8 mouse cellular contexts compared by ENCODE assay signal in genomic region chr5:146844945-146845365, GRCm38 (mm10). TPM values are rescaled to one million over a fixed set of nuclear protein-coding genes. Genes with fewer than 3 reads are reported as not detected.
DNase-seq lines count a peak whose midpoint lies in the region; ATAC-seq and TF ChIP-seq lines count a peak whose summit lies in the region.

Gene Rasl11a (plus strand): TSS chr5:146845071.

- H3K79me2 ChIP-seq in myocyte (ENCODE audit: control insufficient read depth, insufficient read depth), result no peaks in the 10 kb centered on the region

- peak; percentile 82 for TF ChIP-seq POLR2A in myocyte (IDR thresholded peaks at IDR 0.05; ENCODE audit: insufficient read length, low read depth)

- H3K4me1 ChIP-seq in E14TG2a.4 (replicated peaks; ENCODE audit: low read depth, low read length), result peaks cover 30% of the 10 kb centered on the region
- 0 out of 2 replicates have a peak, but pooled peaks cover 2% of the 10 kb centered on the region for H3K4me1 ChIP-seq in forebrain, embryonic 11.5 days (replicated peaks; ENCODE audit: control insufficient read depth, insufficient read depth, low read length)
- peaks cover 0 to 4% of the 10 kb centered on the region in 2 experiments; a peak in 1 of 4 replicates for H3K4me1 ChIP-seq in heart, embryonic 14.5 days (ENCODE audit: control insufficient read depth in 2 of 2, insufficient read depth in 2 of 2, low read length in 2 of 2)
- peaks cover 6% of the 10 kb centered on the region; the same call in 1 of the 2 replicates for H3K4me1 ChIP-seq in kidney, postnatal 0 days (replicated peaks; ENCODE audit: insufficient read depth, low read length)
- H3K4me1 ChIP-seq in liver, embryonic 11.5 days (replicated peaks; ENCODE audit: control insufficient read depth, insufficient read depth, low read length), result peaks cover 3% of the 10 kb centered on the region; the same call in 1 of the 2 replicates
- peaks cover 10% of the 10 kb centered on the region for H3K4me1 ChIP-seq in stomach, embryonic 16.5 days (ENCODE audit: control insufficient read depth, insufficient read depth, low read length)

- H3K9ac ChIP-seq in forebrain, embryonic 11.5 days (ENCODE audit: low read length), result peak within 1 kb of the TSS; percentile 92
- peak within 1 kb of the TSS; percentile 74 for H3K9ac ChIP-seq in heart, embryonic 14.5 days (ENCODE audit: low read length)
- peak within 1 kb of the TSS; percentile 68 for H3K9ac ChIP-seq in kidney, postnatal 0 days (ENCODE audit: low read depth, low read length)
- H3K9ac ChIP-seq in liver, embryonic 11.5 days (ENCODE audit: low read depth, low read length), result peak within 1 kb of the TSS; percentile 56
- H3K9ac ChIP-seq in stomach, embryonic 16.5 days (ENCODE audit: low read length), result peak within 1 kb of the TSS; percentile 71

- DNase-seq in forebrain, embryonic 11.5 days (ENCODE audit: low spot score), result peak; percentile 93
- DNase-seq in kidney, postnatal 0 days (ENCODE audit: low spot score), result peak; percentile 95
- peak; percentile 78 for DNase-seq in liver, embryonic 11.5 days (ENCODE audit: low spot score)

- peak; percentile 61; the same call in 1 of the 2 replicates for ATAC-seq in cerebellum, adult (ENCODE audit: insufficient number of reproducible peaks, low FRiP score, low TSS enrichment)
- ATAC-seq in forebrain, embryonic 11.5 days (replicated peaks; ENCODE audit: low FRiP score), result peak; percentile 90
- peak; percentile 88 for ATAC-seq in heart, embryonic 14.5 days (ENCODE audit: insufficient number of reproducible peaks, insufficient read depth, low FRiP score, low read depth)
- ATAC-seq in kidney, postnatal 0 days (replicated peaks; ENCODE audit: low FRiP score, low read depth), result peak; percentile 86
- peak; percentile 83 for ATAC-seq in liver, embryonic 11.5 days (replicated peaks; ENCODE audit: low FRiP score)
- peak; percentile 91 for ATAC-seq in stomach, embryonic 16.5 days (ENCODE audit: insufficient read depth, low FRiP score)

- H3K27me3 ChIP-seq in E14TG2a.4 (ENCODE audit: insufficient read depth, low read length) (peaks cover 25% of the 10 kb centered on the region), myocyte (ENCODE audit: control insufficient read depth, insufficient read depth, insufficient read length) (no peaks in the 10 kb centered on the region)
- no peaks in the 10 kb centered on the region for H3K27me3 ChIP-seq in forebrain, embryonic 11.5 days (ENCODE audit: control insufficient read depth, insufficient read depth, low read length)
- no peaks in the 10 kb centered on the region for H3K27me3 ChIP-seq in heart, embryonic 14.5 days (ENCODE audit: control insufficient read depth, insufficient read depth, low read length)
- no peaks in the 10 kb centered on the region for H3K27me3 ChIP-seq in kidney, postnatal 0 days (ENCODE audit: insufficient read depth, low read length)
- H3K27me3 ChIP-seq in liver, embryonic 11.5 days (replicated peaks; ENCODE audit: control insufficient read depth, insufficient read depth, low read length), result peaks cover 14% of the 10 kb centered on the region
- H3K27me3 ChIP-seq in stomach, embryonic 16.5 days (ENCODE audit: control insufficient read depth, insufficient read depth, low read length), result no peaks in the 10 kb centered on the region

- H3K9me3 ChIP-seq in E14TG2a.4 (ENCODE audit: low read length), result no peaks in the 10 kb centered on the region
- H3K9me3 ChIP-seq in forebrain, embryonic 11.5 days (ENCODE audit: control insufficient read depth, low read length), result no peaks in the 10 kb centered on the region
- no peaks in the 10 kb centered on the region for H3K9me3 ChIP-seq in heart, embryonic 14.5 days (ENCODE audit: control insufficient read depth, low read length)
- H3K9me3 ChIP-seq in kidney, postnatal 0 days (replicated peaks; ENCODE audit: low read length), result no peaks in the 10 kb centered on the region
- H3K9me3 ChIP-seq in liver, embryonic 11.5 days (ENCODE audit: control insufficient read depth, low read length), result no peaks in the 10 kb centered on the region
- no peaks in the 10 kb centered on the region for H3K9me3 ChIP-seq in stomach, embryonic 16.5 days (replicated peaks; ENCODE audit: control insufficient read depth, low read length)

- under 1% methylated on average over 40 of the region's 40 CpGs for WGBS in forebrain, embryonic 11.5 days
- under 1% methylated on average over 40 of the region's 40 CpGs for WGBS in heart, embryonic 14.5 days
- WGBS in kidney, postnatal 0 days, result under 1% methylated on average over 40 of the region's 40 CpGs
- WGBS in liver, embryonic 11.5 days, result under 1% methylated on average over 40 of the region's 40 CpGs
- under 1% methylated on average over 40 of the region's 40 CpGs for WGBS in stomach, embryonic 16.5 days

- H3K4me2 ChIP-seq in forebrain, embryonic 11.5 days (ENCODE audit: low read depth, low read length, severe bottlenecking), result peak within 1 kb of the TSS; percentile 58
- peak within 1 kb of the TSS; percentile 96 for H3K4me2 ChIP-seq in heart, embryonic 14.5 days (ENCODE audit: low read length)
- peak within 1 kb of the TSS; percentile 84 for H3K4me2 ChIP-seq in kidney, postnatal 0 days (ENCODE audit: low read length)
- H3K4me2 ChIP-seq in liver, embryonic 11.5 days, result peak within 1 kb of the TSS; percentile 98
- peak within 1 kb of the TSS; percentile 93 for H3K4me2 ChIP-seq in myocyte (ENCODE audit: low read depth)
- peak within 1 kb of the TSS; percentile 97 for H3K4me2 ChIP-seq in stomach, embryonic 16.5 days (ENCODE audit: low read depth, low read length)

- peak within 1 kb of the TSS; percentile 94 for H3K4me3 ChIP-seq in E14TG2a.4 (replicated peaks; ENCODE audit: low read length)
- H3K4me3 ChIP-seq in forebrain, embryonic 11.5 days (ENCODE audit: low read depth, low read length), result peak within 1 kb of the TSS; percentile 67
- H3K4me3 ChIP-seq in heart, embryonic 14.5 days (ENCODE audit: control insufficient read depth in 1 of 2, insufficient read depth in 1 of 2, low read depth in 1 of 2, low read length in 2 of 2), result peak within 1 kb of the TSS; percentile 53 to 62
- H3K4me3 ChIP-seq in kidney, postnatal 0 days (replicated peaks; ENCODE audit: low read depth, low read length), result peak within 1 kb of the TSS; percentile 69
- H3K4me3 ChIP-seq in liver, embryonic 11.5 days (ENCODE audit: low read depth, low read length), result peak within 1 kb of the TSS; percentile 65
- peak within 1 kb of the TSS; percentile 27 for H3K4me3 ChIP-seq in myocyte
- H3K4me3 ChIP-seq in stomach, embryonic 16.5 days (replicated peaks; ENCODE audit: low read length), result peak within 1 kb of the TSS; percentile 62

- H3K36me3 ChIP-seq in E14TG2a.4 (ENCODE audit: insufficient read depth, low read length) (peaks cover 10% of the 10 kb centered on the region), myocyte (ENCODE audit: control insufficient read depth, insufficient read depth) (no peaks in the 10 kb centered on the region)
- H3K36me3 ChIP-seq in forebrain, embryonic 11.5 days (ENCODE audit: control insufficient read depth, insufficient read depth, low read length), result no peaks in the 10 kb centered on the region; the same call in 1 of the 2 replicates
- 0 out of 2 replicates have a peak, but pooled peaks cover 3% of the 10 kb centered on the region for H3K36me3 ChIP-seq in heart, embryonic 14.5 days (ENCODE audit: control insufficient read depth, insufficient read depth, low read length)
- H3K36me3 ChIP-seq in kidney, postnatal 0 days (ENCODE audit: insufficient read depth, low read length), result 0 out of 2 replicates have a peak, but pooled peaks cover 2% of the 10 kb centered on the region
- H3K36me3 ChIP-seq in liver, embryonic 11.5 days (ENCODE audit: control insufficient read depth, insufficient read depth, low read length), result no peaks in the 10 kb centered on the region; the same call in 1 of the 2 replicates
- no peaks in the 10 kb centered on the region for H3K36me3 ChIP-seq in stomach, embryonic 16.5 days (ENCODE audit: control insufficient read depth, insufficient read depth, low read length)

- H3ac ChIP-seq in myocyte (ENCODE audit: control insufficient read depth, insufficient read length), result peak within 1 kb of the TSS; percentile 48

- H3K27ac ChIP-seq in forebrain, embryonic 11.5 days (ENCODE audit: low read depth, low read length), result peak within 1 kb of the TSS; percentile 68
- H3K27ac ChIP-seq in heart, embryonic 14.5 days (replicated peaks in 1 of 2; ENCODE audit: control insufficient read depth in 1 of 2, insufficient read depth in 1 of 2, low read depth in 2 of 2, low read length in 2 of 2), result peak within 1 kb of the TSS in 1 of 2 experiments; percentile 46; a peak in 1 of 4 replicates
- peak within 1 kb of the TSS; percentile 87 for H3K27ac ChIP-seq in kidney, postnatal 0 days
- no peak within 1 kb of the TSS for H3K27ac ChIP-seq in liver, embryonic 11.5 days (ENCODE audit: low read depth, low read length)
- peak within 1 kb of the TSS; percentile 62 for H3K27ac ChIP-seq in stomach, embryonic 16.5 days (ENCODE audit: low read length)

- no peak for TF ChIP-seq CTCF in E14TG2a.4 (conservative IDR thresholded peaks at IDR 0.05; ENCODE audit: low read length)
- peak; percentile 39 for TF ChIP-seq CTCF in kidney, postnatal 0 days (IDR thresholded peaks at IDR 0.05; ENCODE audit: low read depth)

TF ChIP-seq in myocyte, 11 proteins besides CTCF, POLR2A, EP300 and RAD21:
- TF ChIP-seq MYOG (IDR thresholded peaks at IDR 0.05; ENCODE audit: control insufficient read depth in 1 of 3, insufficient read depth in 1 of 3, insufficient read length in 2 of 3, low read depth in 2 of 3), result peak in 1 of 3 experiments; percentile 18
- no peak for TF ChIP-seq TCF3 (IDR thresholded peaks at IDR 0.05; ENCODE audit: insufficient read length, low read depth)
- TF ChIP-seq MAX (IDR thresholded peaks at IDR 0.05; ENCODE audit: low read depth), result no peak
- TF ChIP-seq POLR2AphosphoS2 (IDR thresholded peaks at IDR 0.05; ENCODE audit: insufficient read length, low read depth), result peak; percentile 55

RNA-seq across cellular contexts. Expression of gene Rasl11a, which starts in this region (rescaled TPM):
- 24.8 and 28.6 TPM in 2 replicates for polyA plus RNA-seq in forebrain, embryonic 11.5 days (2014; fragmentation: Nextera tagmentation; extraction: Ambion mirVana)
- polyA plus RNA-seq in heart, embryonic 14.5 days (2014; fragmentation: Nextera tagmentation; extraction: Ambion mirVana), result 9.1 and 9.9 TPM in 2 replicates
- polyA plus RNA-seq in kidney, postnatal 0 days (2015; fragmentation: Nextera tagmentation; extraction: Ambion mirVana), result 112 and 115 TPM in 2 replicates
- 4.3 and 4.9 TPM in 2 replicates for polyA plus RNA-seq in liver, embryonic 11.5 days (2014; fragmentation: Nextera tagmentation; extraction: Ambion mirVana)
- 1.3 TPM for polyA plus RNA-seq in myocyte (2012; fragmentation: generic; extraction: Trizol)
- polyA plus RNA-seq in stomach, embryonic 16.5 days (2015; fragmentation: Nextera tagmentation; extraction: Ambion mirVana), result 13.1 and 14.1 TPM in 2 replicates

Comparison
In these comparisons a context has a peak if more than half of its experiments do, and no peak if none do; other contexts are left out.
1. H3K4me3 ChIP-seq: peak in every context shown above with its lines; median percentile 94 in E14TG2a.4; 69 in kidney, postnatal 0 days; 67 in forebrain, embryonic 11.5 days; 65 in liver, embryonic 11.5 days; 62 in stomach, embryonic 16.5 days; 58 in heart, embryonic 14.5 days; 27 in myocyte.